In genomic region chr7:49553236-49553981, GRCm38 (mm10) we compare ENCODE assay signal across 13 mouse cellular contexts.
DNase-seq lines count a peak whose midpoint lies in the region; ATAC-seq and TF ChIP-seq lines count a peak whose summit lies in the region.
"Had no signal": no experiment of that assay in that cellular context is flagged by ENCODE, and none has a peak within 500 bp of the region (broad histone marks: within the 10 kb centered on the region; RNA-seq: fewer than 3 reads in every experiment).

No protein-coding gene starts in this region.

- H3K4me2 ChIP-seq in intestine, embryonic 16.5 days (ENCODE audit: low read depth, low read length): no peak overlapping the region
- H3K4me2 ChIP-seq in intestine, postnatal 0 days (replicated peaks; ENCODE audit: low read depth): no peak overlapping the region
- H3K4me2 ChIP-seq in embryonic facial prominence, embryonic 12.5 days (replicated peaks): 0 out of 2 replicates have a peak overlapping the region, but pooled peaks have one; percentile 1
- peak overlapping the region; percentile 40 for H3K4me2 ChIP-seq in lung, embryonic 16.5 days (ENCODE audit: low read depth, low read length)

- H3K36me3 ChIP-seq in intestine, embryonic 16.5 days (ENCODE audit: control insufficient read depth, insufficient read depth, low read length): peaks cover 15% of the 10 kb centered on the region
- peaks cover 45% of the 10 kb centered on the region for H3K36me3 ChIP-seq in intestine, postnatal 0 days (ENCODE audit: control insufficient read depth, insufficient read depth)
- H3K36me3 ChIP-seq in embryonic facial prominence, embryonic 12.5 days: 0 out of 2 replicates have a peak, but pooled peaks cover 6% of the 10 kb centered on the region
- peaks cover 3% of the 10 kb centered on the region for H3K36me3 ChIP-seq in lung, embryonic 16.5 days (ENCODE audit: control insufficient read depth, insufficient read depth, low read length)

- ATAC-seq in intestine, embryonic 16.5 days: peak; percentile 39; the same call in 1 of the 2 replicates
- ATAC-seq in intestine, postnatal 0 days: no peak
- no peak for ATAC-seq in embryonic facial prominence, embryonic 12.5 days (ENCODE audit: insufficient number of reproducible peaks, insufficient read depth, low FRiP score, low TSS enrichment)
- ATAC-seq in lung, embryonic 16.5 days (ENCODE audit: low read depth): peak; percentile 85
- ATAC-seq: hindbrain, embryonic 16.5 days had no signal

- peak; percentile 56 for DNase-seq in NIH3T3 (ENCODE audit: low read depth)
- no peak for DNase-seq in adrenal gland, adult (ENCODE audit: inconsistent age in 2 of 2, low spot score in 1 of 2)
- no peak for DNase-seq in neural tube, embryonic 10.5 days (ENCODE audit: extremely low spot score, low spot score)
- no peak for DNase-seq in cerebellum, postnatal 4 days (ENCODE audit: low spot score in 2 of 2)
- DNase-seq: adrenal gland, adult 8-10 months; cerebellum, adult 18-20 months; spleen, adult 18-20 months had no signal

- H3K4me1 ChIP-seq in intestine, embryonic 16.5 days (ENCODE audit: control insufficient read depth, insufficient read depth, low read length): no peaks in the 10 kb centered on the region; the same call in 1 of the 2 replicates
- H3K4me1 ChIP-seq in intestine, postnatal 0 days (replicated peaks; ENCODE audit: control insufficient read depth, insufficient read depth, low read length): no peaks in the 10 kb centered on the region
- peaks cover 26% of the 10 kb centered on the region for H3K4me1 ChIP-seq in embryonic facial prominence, embryonic 12.5 days
- peaks cover 32% of the 10 kb centered on the region for H3K4me1 ChIP-seq in lung, embryonic 16.5 days (replicated peaks; ENCODE audit: control insufficient read depth, insufficient read depth, low read length)
- H3K4me1 ChIP-seq: megakaryocyte, embryonic 14.5 days had no signal

- no peak for TF ChIP-seq CTCF in intestine, postnatal 0 days (IDR thresholded peaks at IDR 0.05; ENCODE audit: low read depth)

- no peak overlapping the region for H3K4me3 ChIP-seq in intestine, embryonic 16.5 days (ENCODE audit: low read length)
- no peak overlapping the region for H3K4me3 ChIP-seq in intestine, postnatal 0 days (ENCODE audit: low read depth, low read length)
- no peak overlapping the region for H3K4me3 ChIP-seq in embryonic facial prominence, embryonic 12.5 days
- H3K4me3 ChIP-seq in lung, embryonic 16.5 days (ENCODE audit: low read length): peak overlapping the region; percentile 28
- H3K4me3 ChIP-seq: megakaryocyte, embryonic 14.5 days had no signal

- H3K9me3 ChIP-seq in intestine, embryonic 16.5 days (ENCODE audit: control insufficient read depth, low read length): no peaks in the 10 kb centered on the region
- H3K9me3 ChIP-seq in intestine, postnatal 0 days (ENCODE audit: control insufficient read depth): no peaks in the 10 kb centered on the region
- H3K9me3 ChIP-seq in embryonic facial prominence, embryonic 12.5 days: no peaks in the 10 kb centered on the region
- H3K9me3 ChIP-seq in lung, embryonic 16.5 days (ENCODE audit: control insufficient read depth, low read length): no peaks in the 10 kb centered on the region

- H3K9ac ChIP-seq in intestine, embryonic 16.5 days (ENCODE audit: low read depth, low read length): no peak overlapping the region
- no peak overlapping the region for H3K9ac ChIP-seq in intestine, postnatal 0 days (ENCODE audit: low read depth, low read length)
- no peak overlapping the region for H3K9ac ChIP-seq in embryonic facial prominence, embryonic 12.5 days
- H3K9ac ChIP-seq in lung, embryonic 16.5 days (ENCODE audit: low read length): peak overlapping the region; percentile 52

- no peaks in the 10 kb centered on the region for H3K27me3 ChIP-seq in intestine, embryonic 16.5 days (replicated peaks; ENCODE audit: control insufficient read depth, insufficient read depth, low read length)
- H3K27me3 ChIP-seq in intestine, postnatal 0 days (replicated peaks; ENCODE audit: control insufficient read depth, insufficient read depth, low read length): no peaks in the 10 kb centered on the region
- H3K27me3 ChIP-seq in embryonic facial prominence, embryonic 12.5 days: no peaks in the 10 kb centered on the region
- H3K27me3 ChIP-seq in lung, embryonic 16.5 days (ENCODE audit: control insufficient read depth, insufficient read depth, low read depth, low read length): no peaks in the 10 kb centered on the region
- H3K27me3 ChIP-seq: megakaryocyte, embryonic 14.5 days had no signal

- WGBS in intestine, embryonic 16.5 days: 47% methylated on average over 11 of the region's 11 CpGs
- 55% methylated on average over 11 of the region's 11 CpGs for WGBS in intestine, postnatal 0 days
- 28% methylated on average over 11 of the region's 11 CpGs for WGBS in embryonic facial prominence, embryonic 12.5 days
- WGBS in lung, embryonic 16.5 days: 17% methylated on average over 11 of the region's 11 CpGs

- H3K27ac ChIP-seq in intestine, embryonic 16.5 days (ENCODE audit: low read length): peak overlapping the region; percentile 37
- H3K27ac ChIP-seq in intestine, postnatal 0 days (ENCODE audit: low read depth, low read length): no peak overlapping the region
- peak overlapping the region; percentile 66 for H3K27ac ChIP-seq in embryonic facial prominence, embryonic 12.5 days
- H3K27ac ChIP-seq in lung, embryonic 16.5 days (ENCODE audit: low read length): peak overlapping the region; percentile 93

Comparison
In these comparisons a context has a peak if more than half of its experiments do, and no peak if none do; other contexts are left out.
1. ATAC-seq: peak in intestine, embryonic 16.5 days (single experiment) and lung, embryonic 16.5 days (single experiment); none in intestine, postnatal 0 days (single experiment) and embryonic facial prominence, embryonic 12.5 days (single experiment).
2. H3K4me2 ChIP-seq: peak in embryonic facial prominence, embryonic 12.5 days (single experiment) and lung, embryonic 16.5 days (single experiment); none in intestine, embryonic 16.5 days (single experiment) and intestine, postnatal 0 days (single experiment).